Mouse (Mus musculus) embryonic facial prominence, embryonic 14.5 days (tissue): ENCODE measurements around the gene 2310033P09Rik. TPM values are rescaled to one million over a fixed set of nuclear protein-coding genes. Genes with fewer than 3 reads are reported as not detected.

ENCODE experiments used
- ATAC-seq: fragments of 200-750 bp; cut with Nextera tagmentation; 2 replicates; pipeline ENCODE4 v1.8.0; 2017; ENCODE audit warnings: low read depth, moderate number of reproducible peaks, moderate TSS enrichment
- DNase-seq: peaks from one replicate; pipeline ENCODE4 v3.0.0-alpha.2; 2015; ENCODE audit warnings: low spot score
- H3K27ac ChIP-seq: fragments of 300-500 bp; sonication (generic); replicated peaks from 2 replicates; pipeline ENCODE4 v1.5.1; 2014; ENCODE audit warnings: low read depth, mild to moderate bottlenecking, low read length, moderate library complexity
- H3K27me3 ChIP-seq: fragments of 300-500 bp; sonication (generic); replicated peaks from 2 replicates; pipeline ENCODE4 v1.6.1; 2014; ENCODE audit warnings: low read length; ENCODE audit not compliant: control insufficient read depth, insufficient read depth
- H3K36me3 ChIP-seq: fragments of 300-500 bp; sonication (generic); 2 replicates; pipeline ENCODE4 v1.6.1; 2014; ENCODE audit warnings: low read length, mixed read lengths; ENCODE audit not compliant: control insufficient read depth, insufficient read depth
- H3K4me1 ChIP-seq: fragments of 300-500 bp; sonication (generic); 2 replicates; pipeline ENCODE4 v1.6.1; 2014; ENCODE audit warnings: antibody characterized with exemption, low read length; ENCODE audit not compliant: control insufficient read depth, insufficient read depth
- H3K4me2 ChIP-seq: fragments of 300-500 bp; sonication (generic); 2 replicates; pipeline ENCODE4 v1.6.1; 2014; ENCODE audit warnings: low read depth, mild to moderate bottlenecking, low read length, moderate library complexity, mixed read lengths
- H3K4me3 ChIP-seq: fragments of 300-500 bp; sonication (generic); 2 replicates; pipeline ENCODE4 v1.5.1; 2014; ENCODE audit warnings: low read depth, mild to moderate bottlenecking, low read length
- H3K9ac ChIP-seq: fragments of 300-500 bp; sonication (generic); 2 replicates; pipeline ENCODE4 v1.6.1; 2014; ENCODE audit warnings: low read depth, mild to moderate bottlenecking, low read length, moderate library complexity, mixed read lengths
- H3K9me3 ChIP-seq: fragments of 300-500 bp; sonication (generic); 2 replicates; pipeline ENCODE4 v1.6.1; 2016; ENCODE audit warnings: low read length; ENCODE audit not compliant: control insufficient read depth
- whole genome bisulfite sequencing: fragments of 180-500 bp; shearing (Covaris S2); extraction: QIAGEN DNeasy Blood & Tissue Kit; methylation state at CpG from one replicate; pipeline ENCODE4 v1.1.7; 2014; 5-methylcytosine and 5-hydroxymethylcytosine counted together
- polyA plus RNA-seq: library from polyadenylated mRNA; unstranded; fragments of >200 nt; fragmentation: Nextera tagmentation; extraction: Ambion mirVana; gene quantifications from 2 replicates; pipeline ENCODE4 v1.2.1, GENCODE M21; 2014

The 2310033P09Rik gene
- polyA plus RNA-seq, 1 experiment from 2014 or later, result 23.9 TPM

- H3K27ac ChIP-seq, result no peak overlapping the region
- H3K27me3 ChIP-seq, result no peaks in the 10 kb centered on the region
- DNase-seq (no peak), ATAC-seq (no peak)
- no peak overlapping the region for H3K4me2 ChIP-seq
- H3K9ac ChIP-seq, result no peak overlapping the region
- peaks cover 35% of the 10 kb centered on the region for H3K4me1 ChIP-seq
- H3K36me3 ChIP-seq, result peaks cover 26% of the 10 kb centered on the region; the same call in 1 of the 2 replicates
- 91% methylated on average over 4 of the region's 4 CpGs for WGBS
- no peak overlapping the region for H3K4me3 ChIP-seq
- H3K9me3 ChIP-seq, result no peaks in the 10 kb centered on the region
Observed at GRCm38 (mm10) chr11:59222306-59222705, 14.2 kb downstream of the 2310033P09Rik start.

GRCm38 (mm10) chr11:59224025-59224424 lies 15.9 kb downstream of the 2310033P09Rik start:
- H3K4me2 ChIP-seq, result peak overlapping the region; percentile 16; the same call in 1 of the 2 replicates

DNA sequence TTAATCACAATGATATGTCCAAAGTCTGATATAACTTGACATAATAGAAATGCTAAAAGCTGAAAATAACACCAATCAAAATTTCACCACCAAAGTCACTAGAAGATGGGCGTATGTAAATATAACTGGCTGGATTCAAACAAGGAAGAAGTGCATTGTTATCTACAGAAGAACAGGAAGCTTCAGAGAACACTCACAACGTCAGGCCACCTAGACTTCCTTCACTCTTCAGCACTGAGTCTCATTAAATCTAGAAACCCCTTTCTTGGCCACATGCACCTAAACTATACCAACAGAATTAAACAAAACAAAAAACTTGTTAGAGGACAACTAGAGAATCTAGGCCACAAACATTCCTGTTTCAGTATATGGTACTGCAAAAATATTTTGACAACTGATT lies 16.3 kb downstream of the 2310033P09Rik start:
- DNase-seq, result no peak
- peaks cover 17% of the 10 kb centered on the region; the same call in 1 of the 2 replicates for H3K36me3 ChIP-seq
- 55% methylated on average over 2 of the region's 2 CpGs for WGBS
- no peak for ATAC-seq
- peaks cover 41% of the 10 kb centered on the region for H3K4me1 ChIP-seq
- no peak overlapping the region for H3K9ac ChIP-seq
- H3K27me3 ChIP-seq, result no peaks in the 10 kb centered on the region
- peak overlapping the region; percentile 16 for H3K4me2 ChIP-seq
- H3K9me3 ChIP-seq, result no peaks in the 10 kb centered on the region
- no peak overlapping the region for H3K4me3 ChIP-seq
- H3K27ac ChIP-seq, result no peak overlapping the region

More at GRCm38 (mm10) chr11:59224025-59224424, 15.9 kb downstream of the 2310033P09Rik start:
- DNase-seq (no peak), ATAC-seq (no peak)
- Histone ChIP-seq H3K27me3 (no peaks in the 10 kb centered on the region), H3K27ac (no peak overlapping the region), H3K4me1 (peaks cover 41% of the 10 kb centered on the region), H3K36me3 (peaks cover 18% of the 10 kb centered on the region; the same call in 1 of the 2 replicates), H3K9ac (no peak overlapping the region), H3K9me3 (no peaks in the 10 kb centered on the region), H3K4me3 (no peak overlapping the region)
- WGBS, result 86% methylated on average over 3 of the region's 3 CpGs

- Histone ChIP-seq H3K4me1 (peaks cover 41% of the 10 kb centered on the region), H3K27me3 (no peaks in the 10 kb centered on the region), H3K27ac (no peak overlapping the region), H3K4me2 (peak overlapping the region; percentile 82), H3K36me3 (peaks cover 10% of the 10 kb centered on the region; the same call in 1 of the 2 replicates), H3K4me3 (peak overlapping the region; percentile 100), H3K9me3 (no peaks in the 10 kb centered on the region), H3K9ac (no peak overlapping the region; the same call in 1 of the 2 replicates)
- ATAC-seq (no peak), DNase-seq (no peak)
- WGBS, result 67% methylated on average over 2 of the region's 2 CpGs
Observed at GRCm38 (mm10) chr11:59225167-59225566, 17.0 kb downstream of the 2310033P09Rik start.

DNA sequence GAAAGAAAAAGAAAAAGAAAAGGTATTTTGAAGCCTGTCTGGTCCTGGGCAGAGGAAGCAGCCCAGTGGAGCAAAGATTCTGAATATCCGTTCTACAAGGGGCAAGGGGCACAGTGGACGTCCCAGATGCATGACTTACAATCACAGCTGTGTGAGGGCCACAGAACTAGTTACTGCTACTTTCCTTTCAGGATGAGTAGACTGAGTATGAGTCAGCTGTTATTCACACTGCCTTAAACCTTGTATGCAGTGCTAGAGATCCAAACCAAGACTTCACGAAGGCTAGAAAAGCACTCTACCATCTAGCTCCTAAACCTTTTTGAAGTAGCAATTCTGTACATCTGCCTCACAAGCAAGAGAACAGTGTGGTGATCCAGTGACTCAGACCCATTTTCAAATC lies 18.1 kb downstream of the 2310033P09Rik start:
- H3K9ac ChIP-seq, result peak overlapping the region; percentile 100
- H3K36me3 ChIP-seq, result peaks cover 3% of the 10 kb centered on the region; the same call in 1 of the 2 replicates
- H3K4me2 ChIP-seq, result peak overlapping the region; percentile 82
- H3K27ac ChIP-seq, result no peak overlapping the region; the same call in 1 of the 2 replicates
- H3K4me1 ChIP-seq, result peaks cover 37% of the 10 kb centered on the region
- WGBS, result 38% methylated on average over 3 of the region's 3 CpGs
- DNase-seq (no peak), ATAC-seq (no peak)
- H3K4me3 ChIP-seq, result peak overlapping the region; percentile 100
- H3K27me3 ChIP-seq, result no peaks in the 10 kb centered on the region
- no peaks in the 10 kb centered on the region for H3K9me3 ChIP-seq

DNA sequence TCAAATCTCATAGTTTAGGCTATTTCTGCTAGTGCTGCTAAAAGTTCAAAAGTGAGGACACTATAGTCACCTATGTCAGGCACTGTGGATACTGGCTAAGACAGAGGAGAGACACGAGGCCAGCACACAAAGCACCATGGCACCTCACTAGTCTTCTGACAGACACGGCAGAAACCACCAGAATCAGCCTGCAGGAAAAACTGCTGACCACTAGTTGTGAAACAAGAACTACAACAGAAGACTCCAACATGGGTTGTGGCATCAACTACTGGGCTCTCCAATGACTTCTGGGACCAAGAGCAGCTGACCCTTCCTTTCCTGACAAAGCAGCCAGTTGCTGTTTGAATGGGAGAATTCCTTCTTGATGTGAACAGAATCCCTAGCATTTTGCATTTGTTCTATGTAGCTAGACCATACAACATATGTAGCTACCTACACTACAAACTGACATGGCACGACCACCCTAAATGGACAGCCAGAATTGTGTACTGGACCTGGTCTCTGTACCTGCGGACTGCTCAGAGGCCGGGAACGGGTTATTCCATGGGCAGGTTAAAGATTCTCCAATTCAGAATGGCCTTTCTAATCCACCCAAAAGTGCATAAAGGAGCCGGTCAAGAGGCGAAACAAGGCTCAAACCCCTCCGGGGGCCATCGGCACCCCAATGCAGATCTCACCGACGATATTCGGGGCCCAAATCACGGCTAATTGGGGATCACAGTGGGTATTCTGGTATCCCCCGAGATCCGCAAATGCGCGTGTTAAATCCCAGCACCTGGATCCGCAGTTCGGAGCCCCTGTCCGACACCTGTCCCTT lies 18.9 kb downstream of the 2310033P09Rik start:
- peak overlapping the region; percentile 100 for H3K9ac ChIP-seq
- peaks cover 3% of the 10 kb centered on the region; the same call in 1 of the 2 replicates for H3K36me3 ChIP-seq
- no peaks in the 10 kb centered on the region for H3K9me3 ChIP-seq
- no peaks in the 10 kb centered on the region for H3K27me3 ChIP-seq
- 5% methylated on average over 21 of the region's 21 CpGs for WGBS
- H3K4me3 ChIP-seq, result peak overlapping the region; percentile 100
- H3K4me1 ChIP-seq, result peaks cover 37% of the 10 kb centered on the region
- peak overlapping the region; percentile 82 for H3K4me2 ChIP-seq
- ATAC-seq (no peak), DNase-seq (no peak)
- H3K27ac ChIP-seq, result peak overlapping the region; percentile 97

GRCm38 (mm10) chr11:59227604-59228121 lies 19.5 kb downstream of the 2310033P09Rik start:
- 1% methylated on average over 36 of the region's 51 CpGs for WGBS
- Histone ChIP-seq H3K36me3 (peaks cover 3% of the 10 kb centered on the region; the same call in 1 of the 2 replicates), H3K27ac (peak overlapping the region; percentile 97), H3K4me2 (peak overlapping the region; percentile 82), H3K4me1 (peaks cover 37% of the 10 kb centered on the region), H3K27me3 (no peaks in the 10 kb centered on the region), H3K9me3 (no peaks in the 10 kb centered on the region), H3K9ac (peak overlapping the region; percentile 100), H3K4me3 (peak overlapping the region; percentile 100)
- ATAC-seq (peak; percentile 73), DNase-seq (peak; percentile 50)

DNA sequence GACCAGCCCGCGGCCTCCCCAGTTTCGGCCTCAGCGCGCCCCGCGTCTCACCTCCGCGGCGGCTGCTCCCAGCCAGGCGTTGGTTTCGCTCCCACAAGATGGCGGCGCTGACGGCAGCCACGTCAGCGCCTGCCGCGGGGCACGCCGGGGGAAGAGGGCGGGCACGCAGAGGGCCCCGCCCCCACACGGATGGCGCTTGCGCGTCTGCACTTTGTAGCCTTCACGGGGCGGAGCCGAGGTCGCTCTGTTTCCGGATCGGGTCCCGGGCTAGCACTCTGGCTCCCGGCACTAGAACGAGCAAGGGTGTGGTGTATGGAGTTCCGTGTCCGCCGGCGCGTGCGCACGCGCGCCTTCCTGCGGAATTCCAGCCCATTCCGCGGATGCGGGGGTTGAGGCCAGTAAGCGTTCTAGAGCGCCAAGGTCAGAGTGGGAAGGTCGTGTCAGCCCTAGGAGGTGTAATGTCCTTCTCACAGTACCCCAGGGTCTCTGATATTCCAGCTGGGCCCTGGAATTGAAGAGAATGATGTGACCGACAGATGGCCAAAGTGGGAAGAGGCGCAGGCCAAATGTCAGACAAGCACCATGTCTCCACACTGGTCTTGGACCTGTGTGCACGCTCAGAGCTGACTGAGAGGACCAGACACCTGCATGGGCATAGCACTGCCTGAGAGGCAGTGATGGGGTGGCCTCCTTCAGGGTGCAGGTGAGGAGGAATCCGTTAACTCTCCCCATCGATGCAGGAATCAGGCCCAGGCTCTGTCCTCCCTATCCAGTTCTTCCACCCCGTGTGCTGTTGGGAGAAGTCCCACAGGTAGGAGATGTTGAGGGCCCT lies 20.2 kb downstream of the 2310033P09Rik start, which contains the start of gene Arf1:
Gene Arf1 (minus strand): TSS at position 149 of the 832 bp plus-strand sequence.
- WGBS, result 6% methylated on average over 45 of the region's 59 CpGs
- peaks cover 36% of the 10 kb centered on the region for H3K4me1 ChIP-seq
- H3K27me3 ChIP-seq, result no peaks in the 10 kb centered on the region
- peak; percentile 97 for DNase-seq
- peak within 1 kb of the TSS; percentile 100 for H3K9ac ChIP-seq
- peak within 1 kb of the TSS; percentile 97 for H3K27ac ChIP-seq
- H3K4me2 ChIP-seq, result peak within 1 kb of the TSS; percentile 82
- peak within 1 kb of the TSS; percentile 100 for H3K4me3 ChIP-seq
- H3K36me3 ChIP-seq, result peaks cover 3% of the 10 kb centered on the region; the same call in 1 of the 2 replicates
- peak; percentile 95 for ATAC-seq
- H3K9me3 ChIP-seq, result no peaks in the 10 kb centered on the region
